Mouse (Mus musculus): ENCODE data around the gene Ambn.

GRCm38 (mm10) chr5:88426753-88427152 is 29.0 kb upstream of the Ambn start:
- TF ChIP-seq GATA1 (IDR thresholded peaks at IDR 0.05; ENCODE audit: low read length) (no peak), TAL1 (IDR thresholded peaks at IDR 0.05; ENCODE audit: low read length) (no peak)
